Mouse (Mus musculus): ENCODE measurements around the gene Prkra. TPM values are rescaled to one million over a fixed set of nuclear protein-coding genes. Genes with fewer than 3 reads are reported as not detected.

The Prkra gene
- total RNA-seq (2017) = 11.9 and 17.6 TPM in 2 replicates

DNA sequence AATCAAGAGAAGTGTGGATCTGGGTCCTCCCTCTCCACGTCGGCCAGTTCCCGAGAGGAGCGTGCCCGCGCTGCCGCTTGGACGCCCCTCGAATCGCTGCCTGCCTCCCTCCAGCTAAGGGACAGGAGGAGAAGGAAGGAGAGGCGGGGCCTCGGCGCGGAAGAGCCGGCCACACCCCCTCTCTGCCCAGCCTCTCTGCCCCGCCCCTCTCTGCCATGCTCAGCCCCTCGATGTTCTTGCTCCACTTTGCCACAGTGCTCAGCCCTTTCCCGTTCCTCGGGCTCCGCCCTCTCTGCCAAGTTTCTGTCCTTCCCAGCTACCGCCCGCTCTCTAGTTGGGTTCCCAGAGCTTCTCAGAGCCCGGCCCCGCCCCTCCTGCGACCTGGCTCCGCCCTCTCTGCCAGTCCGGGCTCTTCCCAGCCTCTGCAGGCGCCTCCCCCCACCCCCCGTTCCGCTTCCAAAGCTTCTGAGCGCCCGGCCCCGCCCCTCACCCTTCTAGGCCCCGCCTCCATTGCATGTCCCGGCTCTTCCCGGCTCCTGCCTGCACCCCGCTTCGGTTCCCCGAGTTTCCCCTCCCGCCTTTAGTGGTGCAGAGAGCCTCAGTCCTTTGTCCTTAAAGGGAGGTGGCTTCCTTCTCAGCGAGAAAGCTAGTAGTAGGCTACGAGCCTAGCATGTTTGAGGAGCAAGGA, at the start of gene Prkra, which contains the start of gene Pjvk:
Gene Prkra (minus strand): TSS at position 133 of the 688 bp plus-strand sequence.
Gene Pjvk (plus strand): TSS at position 594 of the 688 bp plus-strand sequence.
- ATAC-seq (replicated peaks in 1 of 2; ENCODE audit: insufficient read depth in 1 of 2, low FRiP score in 2 of 2, low TSS enrichment in 1 of 2, low read depth in 1 of 2, poor library complexity in 2 of 2, severe bottlenecking in 2 of 2) = peak; percentile 97

GRCm38 (mm10) chr2:76695290-76695689, 47.5 kb upstream of the Prkra start:
- ATAC-seq (replicated peaks in 1 of 2; ENCODE audit: insufficient read depth in 1 of 2, low FRiP score in 2 of 2, low TSS enrichment in 1 of 2, low read depth in 1 of 2, poor library complexity in 2 of 2, severe bottlenecking in 2 of 2) = peak; percentile 47 to 48; a peak in 3 of 4 replicates

GRCm38 (mm10) chr2:76693765-76694164, 46.0 kb upstream of the Prkra start:
- no peak for ATAC-seq (replicated peaks in 1 of 2; ENCODE audit: insufficient read depth in 1 of 2, low FRiP score in 2 of 2, low TSS enrichment in 1 of 2, low read depth in 1 of 2, poor library complexity in 2 of 2, severe bottlenecking in 2 of 2)

DNA sequence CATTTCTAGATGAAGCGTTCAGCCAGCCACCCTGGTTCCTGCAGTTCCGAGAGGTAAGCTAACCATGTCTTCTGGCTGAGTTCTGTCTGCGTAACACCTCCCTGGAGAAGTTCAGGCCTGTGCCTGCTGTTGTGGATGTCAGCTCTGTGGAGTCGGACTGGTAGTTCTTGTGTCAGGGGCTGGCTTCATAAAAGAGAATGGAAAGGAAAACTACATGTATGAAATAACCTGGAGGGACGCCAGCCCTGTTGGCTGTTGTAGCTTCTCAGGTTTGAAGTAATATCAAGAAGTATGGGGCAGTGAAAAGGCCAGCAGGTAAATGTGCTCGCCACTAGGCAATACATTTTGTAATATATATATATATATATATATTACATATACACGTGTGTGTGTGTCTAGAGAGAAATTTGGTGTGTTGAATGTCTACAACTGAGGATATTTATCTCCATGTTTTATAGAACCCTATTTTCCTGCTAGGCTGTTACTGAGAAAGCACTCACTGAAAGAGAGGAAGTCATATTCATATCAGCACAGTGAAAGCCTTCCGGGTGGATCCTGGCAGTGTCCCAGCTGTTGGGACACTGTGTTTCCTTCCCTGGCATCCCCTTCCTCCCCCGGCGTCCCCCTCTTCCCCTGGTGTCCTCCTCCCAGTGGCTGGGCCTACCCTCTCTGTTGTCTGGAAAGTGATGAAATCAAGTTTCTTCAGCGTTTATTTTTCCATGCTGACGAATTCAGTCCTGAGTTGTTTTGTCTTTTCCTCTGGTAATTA, 42.8 kb upstream of the Prkra start:
- peak; percentile 82 to 83; a peak in 3 of 4 replicates for ATAC-seq (replicated peaks in 1 of 2; ENCODE audit: insufficient read depth in 1 of 2, low FRiP score in 2 of 2, low TSS enrichment in 1 of 2, low read depth in 1 of 2, poor library complexity in 2 of 2, severe bottlenecking in 2 of 2)

- no peak for ATAC-seq (replicated peaks in 1 of 2; ENCODE audit: insufficient read depth in 1 of 2, low FRiP score in 2 of 2, low TSS enrichment in 1 of 2, low read depth in 1 of 2, poor library complexity in 2 of 2, severe bottlenecking in 2 of 2)
These were observed 40.3 kb upstream of the Prkra start for GRCm38 (mm10) chr2:76688162-76688561.

DNA sequence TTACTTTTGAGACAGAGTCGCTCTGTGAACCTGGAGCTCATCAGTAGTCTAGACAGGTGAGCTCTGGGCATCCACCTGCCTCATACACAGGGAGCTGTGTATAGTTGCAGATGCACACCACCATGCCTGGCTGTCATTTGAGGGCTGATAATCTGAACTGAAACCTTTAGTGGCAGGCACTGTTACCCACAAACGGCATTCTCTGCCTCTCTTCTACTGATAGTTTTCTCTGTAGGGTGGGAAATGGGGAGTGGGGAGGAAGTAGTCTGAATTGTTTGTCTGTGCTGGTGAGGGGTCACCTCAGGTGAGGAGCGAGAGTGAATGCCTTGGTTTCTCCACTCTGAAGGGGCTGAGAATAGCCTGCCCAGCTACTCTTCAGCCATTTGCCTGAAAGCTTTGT, 39.8 kb upstream of the Prkra start:
- ATAC-seq (replicated peaks in 1 of 2; ENCODE audit: insufficient read depth in 1 of 2, low FRiP score in 2 of 2, low TSS enrichment in 1 of 2, low read depth in 1 of 2, poor library complexity in 2 of 2, severe bottlenecking in 2 of 2) = no peak

DNA sequence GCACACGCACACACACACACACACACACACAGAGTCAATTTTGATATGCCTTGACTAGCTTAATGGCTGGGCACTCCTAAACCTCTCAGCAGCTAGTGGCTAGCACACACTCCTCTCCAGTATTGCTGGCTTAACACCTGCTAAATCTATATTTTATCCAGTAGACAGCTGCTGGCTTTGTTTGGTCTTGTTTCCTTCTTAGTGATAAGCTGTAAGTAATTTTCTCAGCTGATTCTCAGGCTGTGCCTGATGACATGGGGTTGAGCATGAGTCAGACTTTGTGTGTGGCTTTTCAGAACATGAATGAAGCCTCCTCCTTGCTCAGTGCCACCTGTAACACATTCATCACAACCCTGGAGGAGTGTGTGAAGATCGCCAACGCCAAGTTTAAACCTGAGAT, 39.2 kb upstream of the Prkra start:
- no peak for ATAC-seq (replicated peaks in 1 of 2; ENCODE audit: insufficient read depth in 1 of 2, low FRiP score in 2 of 2, low TSS enrichment in 1 of 2, low read depth in 1 of 2, poor library complexity in 2 of 2, severe bottlenecking in 2 of 2)

- no peak for ATAC-seq (replicated peaks in 1 of 2; ENCODE audit: insufficient read depth in 1 of 2, low FRiP score in 2 of 2, low TSS enrichment in 1 of 2, low read depth in 1 of 2, poor library complexity in 2 of 2, severe bottlenecking in 2 of 2)
These were observed 34.5 kb upstream of the Prkra start for GRCm38 (mm10) chr2:76682301-76682700.

- no peak for ATAC-seq (replicated peaks in 1 of 2; ENCODE audit: insufficient read depth in 1 of 2, low FRiP score in 2 of 2, low TSS enrichment in 1 of 2, low read depth in 1 of 2, poor library complexity in 2 of 2, severe bottlenecking in 2 of 2)
These were observed 28.8 kb upstream of the Prkra start for GRCm38 (mm10) chr2:76676401-76677226.

DNA sequence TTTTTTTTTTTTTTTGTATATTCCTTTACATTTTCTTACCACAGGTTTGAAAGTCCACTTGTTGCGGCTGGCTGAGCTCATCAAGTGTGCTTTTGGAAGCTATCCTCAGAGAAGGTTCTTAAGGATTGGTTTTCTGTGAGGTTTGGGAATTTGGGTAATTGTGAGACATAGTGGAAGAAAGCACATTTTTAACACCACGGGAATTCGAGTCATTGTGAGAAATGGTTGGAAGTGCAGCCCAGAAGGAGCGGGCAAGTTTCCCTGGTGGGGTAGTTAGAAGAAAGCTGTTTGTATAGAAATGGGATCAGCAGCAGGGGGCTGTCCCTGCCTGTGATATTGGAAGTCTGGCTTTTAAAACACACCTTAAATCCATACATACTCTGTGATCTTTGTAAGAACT, 28.1 kb upstream of the Prkra start:
- no peak for ATAC-seq (replicated peaks in 1 of 2; ENCODE audit: insufficient read depth in 1 of 2, low FRiP score in 2 of 2, low TSS enrichment in 1 of 2, low read depth in 1 of 2, poor library complexity in 2 of 2, severe bottlenecking in 2 of 2)

GRCm38 (mm10) chr2:76675451-76675850, 27.6 kb upstream of the Prkra start:
- ATAC-seq (replicated peaks in 1 of 2; ENCODE audit: insufficient read depth in 1 of 2, low FRiP score in 2 of 2, low TSS enrichment in 1 of 2, low read depth in 1 of 2, poor library complexity in 2 of 2, severe bottlenecking in 2 of 2) = no peak

DNA sequence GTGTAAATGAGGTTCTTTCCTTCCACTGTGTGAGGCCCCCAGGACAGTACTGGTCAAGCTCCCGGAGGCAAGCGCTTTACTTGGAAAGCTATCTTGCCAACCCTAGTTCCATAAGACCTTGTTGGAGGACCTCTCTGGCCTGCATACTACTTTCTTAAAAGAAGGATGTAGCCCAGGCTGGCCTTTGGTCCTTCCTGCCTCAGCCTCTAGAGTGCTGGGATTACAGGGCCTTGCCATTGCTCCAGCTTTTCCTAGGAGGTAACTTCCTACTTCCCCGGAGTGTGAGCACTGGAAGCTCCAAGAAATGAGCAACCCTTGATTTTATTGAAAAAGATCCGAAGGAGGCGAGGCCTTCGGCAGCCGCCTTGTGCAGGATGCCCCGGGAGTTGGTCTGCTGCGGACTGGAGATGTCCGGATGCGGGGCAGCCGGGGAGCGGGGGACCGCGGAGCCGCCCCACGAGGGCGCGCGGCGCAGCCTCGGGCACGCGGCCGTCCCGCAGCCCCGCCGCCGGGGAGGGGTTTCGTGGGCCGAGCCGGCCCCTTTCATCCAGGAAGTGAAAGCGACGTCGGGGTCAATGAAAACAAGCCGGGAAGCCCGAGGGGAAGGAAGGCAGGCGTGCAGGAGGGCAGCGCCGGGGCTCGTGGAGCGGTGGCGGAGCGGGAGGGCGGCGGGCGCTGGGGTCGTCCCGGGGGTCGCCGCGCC, 27.1 kb upstream of the Prkra start, which contains the start of gene Plekha3:
Gene Plekha3 (plus strand): TSS at position 557 of the 703 bp plus-strand sequence.
- ATAC-seq (replicated peaks in 1 of 2; ENCODE audit: insufficient read depth in 1 of 2, low FRiP score in 2 of 2, low TSS enrichment in 1 of 2, low read depth in 1 of 2, poor library complexity in 2 of 2, severe bottlenecking in 2 of 2) = peak; percentile 13 to 48; a peak in 3 of 4 replicates

DNA sequence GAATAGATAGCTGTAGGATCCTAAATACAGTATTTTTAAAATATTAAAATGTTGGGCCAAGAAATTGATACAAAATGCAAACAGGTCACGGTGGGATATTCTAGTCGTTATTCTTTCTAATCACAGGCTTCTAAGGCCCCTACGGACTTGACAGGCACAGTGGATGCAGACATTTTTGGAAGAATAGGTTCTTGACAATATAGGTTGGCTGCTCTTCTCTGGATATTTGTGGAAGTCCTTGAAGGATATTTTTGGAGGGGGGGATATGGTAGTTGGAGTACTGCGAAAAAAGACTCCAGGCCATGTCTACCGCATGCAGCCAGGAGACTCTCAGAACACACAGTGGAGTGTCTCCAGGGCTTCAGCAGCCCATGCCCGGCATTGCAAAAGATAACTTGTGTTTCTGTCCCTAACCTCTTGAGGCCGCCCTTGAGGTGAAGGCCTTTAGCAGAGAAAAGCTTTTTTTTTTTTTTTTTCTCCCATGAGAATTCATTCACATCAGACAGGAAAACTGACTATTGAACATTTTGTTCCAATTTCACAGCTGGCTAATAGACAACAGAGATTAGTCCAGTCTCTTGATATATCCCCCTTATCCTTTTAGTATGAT, 25.8 kb upstream of the Prkra start:
- ATAC-seq (replicated peaks in 1 of 2; ENCODE audit: insufficient read depth in 1 of 2, low FRiP score in 2 of 2, low TSS enrichment in 1 of 2, low read depth in 1 of 2, poor library complexity in 2 of 2, severe bottlenecking in 2 of 2) = peak; percentile 43 to 60; a peak in 3 of 4 replicates

- peak; percentile 89 to 90 for ATAC-seq (replicated peaks in 1 of 2; ENCODE audit: insufficient read depth in 1 of 2, low FRiP score in 2 of 2, low TSS enrichment in 1 of 2, low read depth in 1 of 2, poor library complexity in 2 of 2, severe bottlenecking in 2 of 2)
These were observed 25.2 kb upstream of the Prkra start, which contains the start of gene Fkbp7 for GRCm38 (mm10) chr2:76672966-76673392. Gene Fkbp7, minus strand, starts transcription at chr2:76673116.

GRCm38 (mm10) chr2:76672134-76672745, 24.4 kb upstream of the Prkra start:
- ATAC-seq (replicated peaks in 1 of 2; ENCODE audit: insufficient read depth in 1 of 2, low FRiP score in 2 of 2, low TSS enrichment in 1 of 2, low read depth in 1 of 2, poor library complexity in 2 of 2, severe bottlenecking in 2 of 2) = no peak

GRCm38 (mm10) chr2:76671641-76672040, 23.8 kb upstream of the Prkra start:
- ATAC-seq (replicated peaks in 1 of 2; ENCODE audit: insufficient read depth in 1 of 2, low FRiP score in 2 of 2, low TSS enrichment in 1 of 2, low read depth in 1 of 2, poor library complexity in 2 of 2, severe bottlenecking in 2 of 2) = no peak

Measured in hematopoietic stem cell, adult 5-6 weeks (primary cell).